29 mouse cellular contexts compared by ENCODE assay signal in genomic region chr3:81773012-81773411, GRCm38 (mm10).
"Had no signal": no experiment of that assay in that cellular context is flagged by ENCODE, and none has a peak within 500 bp of the region (broad histone marks: within the 10 kb centered on the region; RNA-seq: fewer than 3 reads in every experiment).

No protein-coding gene starts in this region.

- DNase-seq: heart, postnatal 10 days; heart, postnatal 14 days; heart, postnatal 36 days; heart, postnatal 4 days; kidney, adult 11 months; kidney, adult 18-20 months; kidney, adult 2 months; kidney, adult 8-10 months; kidney, adult 9 months; kidney, postnatal 10 days; kidney, postnatal 14 days; kidney, postnatal 25 days; kidney, postnatal 36 days; kidney, postnatal 4 days; layer of hippocampus, adult 9-11 months; layer of hippocampus, postnatal 36 days had no signal

- H3K27ac ChIP-seq: heart, embryonic 13.5 days; heart, embryonic 15.5 days; hindbrain, embryonic 10.5 days; hindbrain, embryonic 12.5 days; hindbrain, embryonic 13.5 days; hindbrain, embryonic 14.5 days; hindbrain, embryonic 15.5 days; hindbrain, postnatal 0 days; intestine, embryonic 15.5 days; kidney, embryonic 15.5 days; kidney, postnatal 0 days; layer of hippocampus, adult 2 months; left cerebral cortex, adult 2 months had no signal

- H3K9me3 ChIP-seq: heart, embryonic 13.5 days; heart, embryonic 15.5 days; hindbrain, embryonic 10.5 days; hindbrain, embryonic 12.5 days; hindbrain, embryonic 13.5 days; hindbrain, embryonic 15.5 days; intestine, embryonic 15.5 days; kidney, embryonic 15.5 days had no signal

- H3K4me1 ChIP-seq: heart, embryonic 13.5 days; heart, embryonic 15.5 days; hindbrain, embryonic 10.5 days; hindbrain, embryonic 12.5 days; hindbrain, embryonic 13.5 days; hindbrain, embryonic 15.5 days; intestine, embryonic 15.5 days; kidney, embryonic 15.5 days had no signal

- H3K9ac ChIP-seq: heart, embryonic 13.5 days; heart, embryonic 15.5 days; hindbrain, embryonic 12.5 days; hindbrain, embryonic 13.5 days; hindbrain, embryonic 14.5 days; hindbrain, embryonic 15.5 days; intestine, embryonic 15.5 days; kidney, embryonic 15.5 days had no signal

- H3K27me3 ChIP-seq: heart, embryonic 13.5 days; heart, embryonic 15.5 days; hindbrain, embryonic 12.5 days; hindbrain, embryonic 13.5 days; hindbrain, embryonic 15.5 days; intestine, embryonic 15.5 days; kidney, embryonic 15.5 days had no signal

- H3K36me3 ChIP-seq: heart, embryonic 13.5 days; heart, embryonic 15.5 days; hindbrain, embryonic 10.5 days; hindbrain, embryonic 12.5 days; hindbrain, embryonic 13.5 days; hindbrain, embryonic 15.5 days; intestine, embryonic 15.5 days; kidney, embryonic 15.5 days had no signal

- H3K4me2 ChIP-seq: heart, embryonic 13.5 days; heart, embryonic 15.5 days; hindbrain, embryonic 12.5 days; hindbrain, embryonic 13.5 days; hindbrain, embryonic 14.5 days; hindbrain, embryonic 15.5 days; intestine, embryonic 15.5 days; kidney, embryonic 15.5 days had no signal

- H3K4me3 ChIP-seq: heart, embryonic 13.5 days; heart, embryonic 15.5 days; hindbrain, embryonic 10.5 days; hindbrain, embryonic 12.5 days; hindbrain, embryonic 13.5 days; hindbrain, embryonic 15.5 days; intestine, embryonic 15.5 days; kidney, embryonic 15.5 days; layer of hippocampus, adult 2 months; left cerebral cortex, adult 2 months had no signal
